Mouse (Mus musculus): ENCODE data around the gene Thap3.

- TF ChIP-seq POLR2A (IDR thresholded peaks at IDR 0.05; ENCODE audit: insufficient read length, low read depth) (no peak), TCF12 (IDR thresholded peaks at IDR 0.05; ENCODE audit: insufficient read depth, poor library complexity, severe bottlenecking) (no peak), REST (IDR thresholded peaks at IDR 0.05; ENCODE audit: insufficient read depth, insufficient read length) (no peak), E2F4 (IDR thresholded peaks at IDR 0.05; ENCODE audit: insufficient read depth) (no peak), POLR2AphosphoS2 (IDR thresholded peaks at IDR 0.05; ENCODE audit: insufficient read length, low read depth) (no peak), MAX (IDR thresholded peaks at IDR 0.05; ENCODE audit: low read depth) (no peak), CEBPB (IDR thresholded peaks at IDR 0.05; ENCODE audit: insufficient read depth, poor library complexity, severe bottlenecking) (no peak)
These were observed 39.7 kb upstream of the Thap3 start for GRCm38 (mm10) chr4:152028456-152028855.

Measured in myocyte (in vitro differentiated cells).